Mouse (Mus musculus) neural tube, embryonic 11.5 days (tissue): ENCODE measurements at regions not wholly inside any gene's neighbourhood (a gene's known extent, or its start where the extent isn't known, plus 50 kb on each side); places are given as distances from the start of the nearest gene placed in this dataset.

ENCODE experiments used
- ATAC-seq: fragments of 200-750 bp; cut with Nextera tagmentation; 2 replicates; pipeline ENCODE4 v1.8.0; 2017; ENCODE audit warnings: moderate number of reproducible peaks, mild to moderate bottlenecking, moderate TSS enrichment, moderate library complexity; ENCODE audit not compliant: insufficient read depth, low FRiP score, low TSS enrichment
- DNase-seq: peaks from one replicate; pipeline ENCODE4 v3.0.0-alpha.2; 2015; ENCODE audit warnings: low spot score
- H3K27ac ChIP-seq: fragments of 300-500 bp; sonication (generic); 2 replicates; pipeline ENCODE4 v1.5.1; 2014; ENCODE audit warnings: low read depth, mild to moderate bottlenecking, low read length
- H3K27me3 ChIP-seq: fragments of 300-500 bp; sonication (generic); 2 replicates; pipeline ENCODE4 v1.6.1; 2014; ENCODE audit warnings: mild to moderate bottlenecking, low read length, mixed read lengths; ENCODE audit not compliant: control insufficient read depth, insufficient read depth
- H3K36me3 ChIP-seq: fragments of 300-500 bp; sonication (generic); 2 replicates; pipeline ENCODE4 v1.6.1; 2014; ENCODE audit warnings: mild to moderate bottlenecking, low read length, moderate library complexity, mixed read lengths; ENCODE audit not compliant: control insufficient read depth, insufficient read depth
- H3K4me1 ChIP-seq: fragments of 300-500 bp; sonication (generic); 2 replicates; pipeline ENCODE4 v1.6.1; 2014; ENCODE audit warnings: low read length, mixed read lengths; ENCODE audit not compliant: control insufficient read depth, insufficient read depth
- H3K4me2 ChIP-seq: fragments of 300-500 bp; sonication (generic); 2 replicates; pipeline ENCODE4 v1.6.1; 2014; ENCODE audit warnings: low read depth, mild to moderate bottlenecking, moderate library complexity
- H3K4me3 ChIP-seq: fragments of 300-500 bp; sonication (generic); 2 replicates; pipeline ENCODE4 v1.5.1; 2014; ENCODE audit warnings: low read depth, low read length
- H3K9ac ChIP-seq: fragments of 300-500 bp; sonication (generic); 2 replicates; pipeline ENCODE4 v1.6.1; 2014; ENCODE audit warnings: mild to moderate bottlenecking, low read length
- H3K9me3 ChIP-seq: fragments of 300-500 bp; sonication (generic); 2 replicates; pipeline ENCODE4 v1.6.1; 2016; ENCODE audit warnings: low read length; ENCODE audit not compliant: control insufficient read depth

DNA sequence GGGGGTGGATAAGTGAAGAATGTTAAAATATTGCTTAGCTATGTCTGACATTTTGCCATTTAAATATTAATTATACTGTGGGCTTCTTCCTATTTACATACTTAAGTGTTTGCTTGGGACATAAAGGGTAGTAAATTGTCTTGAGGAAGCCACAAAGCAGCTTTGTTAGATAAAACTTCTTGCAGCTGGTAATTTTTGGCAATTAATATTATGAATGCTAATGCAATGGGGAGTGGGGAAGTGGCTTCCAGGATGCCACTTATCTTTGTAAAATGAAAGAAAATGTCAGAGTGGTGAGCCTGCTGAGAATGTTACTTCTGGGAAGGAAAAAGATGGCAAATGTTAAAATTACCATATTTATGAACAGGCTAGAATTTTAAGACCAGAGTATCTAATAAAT, 511.2 kb upstream of the Gm12666 start:
- no peak overlapping the region for H3K27ac ChIP-seq
- no peak overlapping the region for H3K4me3 ChIP-seq
- no peaks in the 10 kb centered on the region for H3K9me3 ChIP-seq
- no peak overlapping the region for H3K4me2 ChIP-seq
- DNase-seq, result no peak
- H3K9ac ChIP-seq, result no peak overlapping the region
- no peak for ATAC-seq
- H3K36me3 ChIP-seq, result no peaks in the 10 kb centered on the region
- no peaks in the 10 kb centered on the region for H3K4me1 ChIP-seq
- H3K27me3 ChIP-seq, result no peaks in the 10 kb centered on the region
